Mouse (Mus musculus) bone marrow, adult 2 months (tissue): Measurements from ENCODE around the gene Pdpn. TPM values are rescaled to one million over a fixed set of nuclear protein-coding genes. Genes with fewer than 3 reads are reported as not detected.
"Not testable (repeated sequence)": the region's sequence is repeated elsewhere in the genome, so short reads cannot be mapped to it uniquely, and the experiment has no call there.

ENCODE experiments used
- H3K27ac ChIP-seq: fragments of 200-500 bp; 2 replicates; pipeline ENCODE4 v1.5.1; 2012; ENCODE audit warnings: low read depth, mild to moderate bottlenecking, control low read depth, inconsistent platforms, low read length; ENCODE audit not compliant: control insufficient read depth, poor library complexity, insufficient read depth
- H3K4me1 ChIP-seq: fragments of 200-500 bp; 2 replicates; pipeline ENCODE4 v1.6.1; 2011; ENCODE audit warnings: low read length; ENCODE audit not compliant: control insufficient read depth, insufficient read depth
- H3K4me3 ChIP-seq: fragments of 200-500 bp; replicated peaks from 2 replicates; pipeline ENCODE3; 2011; ENCODE audit warnings: mild to moderate bottlenecking, low read depth, low read length, control low read depth; ENCODE audit not compliant: control insufficient read depth
- CTCF ChIP-seq: fragments of 200-500 bp; IDR thresholded peaks from 2 replicates; pipeline ENCODE4 v1.5.1; 2011; ENCODE audit warnings: low read length, control low read depth; ENCODE audit not compliant: control insufficient read depth, insufficient read depth
- POLR2A ChIP-seq: fragments of 200-500 bp; IDR thresholded peaks from 2 replicates; pipeline ENCODE4 v1.6.1; 2011; ENCODE audit warnings: low read depth, mild to moderate bottlenecking, control low read depth, low read length, borderline replicate concordance; ENCODE audit not compliant: control insufficient read depth
- WGBS: fragments of 180-500 bp; shearing (Covaris S2); methylation state at CpG from one replicate; pipeline ENCODE4 v1.1.7; 2018; 5-methylcytosine and 5-hydroxymethylcytosine counted together
- polyA plus RNA-seq: library from polyadenylated mRNA; stranded (reverse); fragments of >200 nt; gene quantifications from 2 replicates; pipeline ENCODE4 v1.2.4, GENCODE M21; 2011; ENCODE audit warnings: low replicate concordance; ENCODE audit not compliant: missing spikeins, insufficient read depth, insufficient read length

Pdpn gene
- 14.1 TPM in 1 of 2 replicates, not detected in the other for polyA plus RNA-seq

DNA sequence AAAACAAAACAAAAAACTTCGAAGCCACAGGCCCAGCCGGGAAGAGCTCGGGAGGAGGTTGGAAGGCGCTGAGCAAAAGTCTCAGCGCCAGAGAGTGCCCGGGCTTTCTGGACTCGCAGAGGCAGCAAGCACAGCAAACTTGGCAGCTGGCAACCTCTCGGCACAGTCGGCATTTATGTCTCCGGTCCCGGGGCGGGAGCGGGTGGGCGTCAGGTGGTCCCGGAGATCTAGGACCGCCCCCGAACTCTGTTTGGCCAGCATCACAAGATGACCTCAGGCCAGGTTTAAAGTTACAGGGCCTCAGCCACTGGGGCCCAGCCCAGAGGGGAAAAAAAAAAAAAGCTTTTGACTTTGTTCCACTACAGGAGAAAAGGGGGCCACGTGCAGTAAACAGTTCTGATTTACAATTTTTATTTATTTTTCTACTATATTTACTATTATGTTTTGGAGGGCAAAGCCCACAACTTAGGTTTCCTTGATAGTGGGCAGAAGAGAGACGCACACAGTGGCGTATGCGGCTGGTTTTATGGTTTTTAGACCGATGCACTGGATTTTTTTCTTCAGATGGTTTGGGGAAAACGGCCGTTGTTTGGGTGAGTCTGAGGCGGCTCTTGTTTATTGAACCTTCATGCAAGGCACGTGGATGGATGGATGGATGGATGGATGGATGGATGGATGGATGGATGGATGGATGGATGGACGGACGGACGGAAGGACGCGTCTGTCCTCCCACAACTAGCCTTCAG is at the start of gene Pdpn:
Gene Pdpn (minus strand): TSS at position 240 of the 746 bp plus-strand sequence.
- H3K27ac ChIP-seq, result no peak within 1 kb of the TSS
- WGBS, result 11% methylated on average over 31 of the region's 31 CpGs
- TF ChIP-seq CTCF (no peak), POLR2A (no peak)
- no peaks in the 10 kb centered on the region for H3K4me1 ChIP-seq
- H3K4me3 ChIP-seq, result no peak within 1 kb of the TSS

- WGBS, result 26% methylated on average over 5 of the region's 5 CpGs
- H3K27ac ChIP-seq, result no peak overlapping the region
- no peak overlapping the region for H3K4me3 ChIP-seq
- TF ChIP-seq POLR2A, result no peak
- no peak for TF ChIP-seq CTCF
- H3K4me1 ChIP-seq, result no peaks in the 10 kb centered on the region
These were observed 49.3 kb upstream of the Pdpn start for GRCm38 (mm10) chr4:143348678-143349077.

DNA sequence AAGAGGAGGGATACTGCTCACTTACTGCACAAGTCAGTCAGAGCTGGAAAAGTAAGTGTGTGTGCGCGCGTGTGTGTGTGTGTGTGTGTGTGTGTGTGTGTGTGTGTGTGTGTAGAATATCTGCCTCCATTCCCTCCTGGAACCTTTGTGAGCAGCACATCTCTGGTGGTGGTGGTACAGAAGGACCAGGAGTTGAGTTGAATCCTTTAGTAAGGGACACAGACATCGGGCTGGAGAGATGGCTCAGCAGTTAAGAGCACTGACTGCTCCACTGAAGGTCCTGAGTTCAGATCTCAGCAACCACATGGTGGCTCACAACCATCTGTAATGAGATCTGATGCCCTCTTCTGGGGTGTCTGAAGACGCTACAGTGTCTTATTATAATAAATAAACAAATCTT is 46.1 kb upstream of the Pdpn start:
- H3K27ac ChIP-seq, H3K4me1 ChIP-seq, H3K4me3 ChIP-seq: not testable (repeated sequence)
- 79% methylated on average over 5 of the region's 5 CpGs for WGBS

- TF ChIP-seq POLR2A, result no peak
- no peak for TF ChIP-seq CTCF
- Histone ChIP-seq H3K27ac (no peak overlapping the region), H3K4me1 (no peaks in the 10 kb centered on the region; the same call in 1 of the 2 replicates), H3K4me3 (no peak overlapping the region)
- WGBS, result 79% methylated on average over 7 of the region's 7 CpGs
These were observed 42.1 kb upstream of the Pdpn start for GRCm38 (mm10) chr4:143341470-143341869.

- no peak for TF ChIP-seq CTCF
- TF ChIP-seq POLR2A, result no peak
- H3K4me3 ChIP-seq, result no peak overlapping the region
- WGBS, result 81% methylated on average over 13 of the region's 13 CpGs
- H3K27ac ChIP-seq, result no peak overlapping the region
- H3K4me1 ChIP-seq, result no peaks in the 10 kb centered on the region; the same call in 1 of the 2 replicates
These were observed 40.4 kb upstream of the Pdpn start for GRCm38 (mm10) chr4:143339808-143340207.

DNA sequence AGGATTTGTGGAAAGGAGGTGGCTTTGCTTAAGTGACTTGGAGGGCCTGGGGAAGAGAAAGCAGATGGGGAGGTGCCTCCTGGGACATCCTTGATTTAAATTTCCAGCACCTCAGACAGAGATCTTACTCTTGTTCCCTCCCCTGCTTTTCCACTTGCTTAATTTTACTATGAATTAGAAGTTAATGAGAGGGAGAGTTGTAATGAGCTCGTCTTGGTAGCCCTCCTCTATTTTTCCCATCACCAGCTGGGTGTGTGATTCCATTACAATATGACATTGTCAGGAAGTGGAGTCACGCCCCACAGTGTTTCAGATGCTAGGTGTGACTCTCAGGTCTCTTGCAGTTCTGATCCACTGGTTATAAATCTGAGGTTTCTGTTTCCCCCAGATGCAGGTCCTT is 36.7 kb upstream of the Pdpn start:
- TF ChIP-seq POLR2A (no peak), CTCF (no peak)

DNA sequence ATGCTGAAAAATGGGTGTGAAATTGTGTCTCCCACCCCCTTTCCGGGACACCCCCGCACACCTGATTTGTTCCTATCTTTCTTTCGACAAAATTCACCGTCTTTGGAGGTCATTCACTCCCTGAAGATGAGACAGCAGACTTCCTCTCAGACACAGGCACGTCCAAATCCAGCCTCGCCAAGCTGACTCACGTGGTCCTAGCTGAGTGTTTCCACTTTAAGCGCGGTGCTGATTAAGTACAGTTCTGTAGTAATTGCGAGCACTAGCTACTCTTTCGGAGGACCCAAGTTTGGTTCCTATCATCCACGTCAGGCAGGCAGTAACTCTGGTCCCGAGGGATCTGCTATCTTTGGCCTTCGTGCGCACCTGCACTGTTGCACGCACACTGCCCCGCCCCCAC is 35.6 kb upstream of the Pdpn start:
- TF ChIP-seq POLR2A (no peak), CTCF (no peak)
- H3K4me3 ChIP-seq, result no peak overlapping the region
- no peaks in the 10 kb centered on the region for H3K4me1 ChIP-seq
- H3K27ac ChIP-seq, result no peak overlapping the region
- WGBS, result 86% methylated on average over 17 of the region's 17 CpGs

More for the DNA sequence above, 36.7 kb upstream of the Pdpn start:
- 49% methylated on average over 2 of the region's 2 CpGs for WGBS
- no peak overlapping the region for H3K4me3 ChIP-seq
- no peaks in the 10 kb centered on the region for H3K4me1 ChIP-seq
- H3K27ac ChIP-seq, result no peak overlapping the region

GRCm38 (mm10) chr4:143334145-143334544 is 34.8 kb upstream of the Pdpn start:
- Histone ChIP-seq H3K27ac (no peak overlapping the region), H3K4me1 (no peaks in the 10 kb centered on the region), H3K4me3 (no peak overlapping the region)
- TF ChIP-seq CTCF (no peak), POLR2A (no peak)
- WGBS, result 63% methylated on average over 5 of the region's 5 CpGs

DNA sequence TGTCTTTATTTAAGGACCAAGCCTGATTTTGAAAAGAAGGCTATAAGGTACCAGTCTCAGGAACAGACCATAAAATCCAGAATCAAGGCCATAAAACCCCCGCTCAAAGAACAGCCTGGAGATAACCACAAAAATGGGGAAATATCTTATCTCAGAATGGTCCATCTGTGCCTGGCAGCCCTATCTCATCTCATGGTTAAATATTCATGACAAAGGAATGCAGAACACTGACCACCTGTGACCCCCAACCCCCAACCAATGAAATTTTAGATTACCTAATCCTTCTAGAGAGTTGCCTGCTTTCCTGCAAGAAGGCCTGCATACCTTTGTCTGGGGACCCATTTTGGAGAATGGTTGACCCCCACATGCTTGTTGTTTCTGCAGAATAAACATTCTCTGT is 32.4 kb upstream of the Pdpn start:
- TF ChIP-seq POLR2A, result no peak
- no peak for TF ChIP-seq CTCF
- H3K27ac ChIP-seq, result no peak overlapping the region
- 18% methylated on average over 1 of the region's 1 CpGs for WGBS
- H3K4me1 ChIP-seq, result no peaks in the 10 kb centered on the region
- H3K4me3 ChIP-seq, result no peak overlapping the region
